Mouse (Mus musculus): Measurements from ENCODE around the gene Rnase9.
"Not testable (repeated sequence)": the region's sequence is repeated elsewhere in the genome, so short reads cannot be mapped to it uniquely, and the experiment has no call there.

Gene Rnase9

GRCm38 (mm10) chr14:51050063-51050462 is 8.4 kb upstream of the Rnase9 start, which contains the start of gene Rnase11:
Rnase11 (minus strand) TSS chr14:51050163.
- in situ Hi-C loops (cut with MboI, MseI) = no loop called here

GRCm38 (mm10) chr14:51047846-51048245 is 6.2 kb upstream of the Rnase9 start:
- in situ Hi-C loops (cut with MboI, MseI) = no loop called here

GRCm38 (mm10) chr14:51036214-51036613 is 5.5 kb downstream of the Rnase9 start:
- in situ Hi-C loops (cut with MboI, MseI) = no loop called here

DNA sequence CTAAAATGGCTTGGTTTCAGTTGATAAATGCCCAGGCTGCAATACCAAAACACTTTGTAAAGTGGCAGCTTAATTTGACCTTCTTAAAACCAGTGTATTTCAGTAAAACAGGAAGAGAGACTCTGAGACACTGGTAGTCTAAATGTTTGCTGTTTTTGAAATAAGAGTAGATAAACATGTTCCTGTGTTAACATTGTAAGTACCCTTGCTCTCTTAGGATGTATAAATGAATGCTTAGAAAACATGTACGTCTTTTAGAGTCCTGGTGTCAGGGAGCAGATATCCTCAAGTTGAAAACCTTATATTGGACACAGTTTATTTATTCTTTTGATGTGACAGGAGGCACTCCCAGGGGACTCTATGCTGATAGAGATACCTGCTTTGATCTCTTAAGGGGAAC is 6.5 kb downstream of the Rnase9 start:
- in situ Hi-C loops (cut with MboI, MseI) = no loop called here

GRCm38 (mm10) chr14:51027387-51028155 is 14.1 kb downstream of the Rnase9 start:
- in situ Hi-C loops (cut with MboI, MseI) = loop anchor here (5.0 kb wide), 2 partner anchors 35 to 70 kb away; no protein-coding TSS in a partner anchor

GRCm38 (mm10) chr14:51026391-51027133 is 15.1 kb downstream of the Rnase9 start:
- in situ Hi-C loops (cut with MboI, MseI) = loop anchor here (5.0 kb wide), 2 partner anchors 36 to 71 kb away; no protein-coding TSS in a partner anchor

DNA sequence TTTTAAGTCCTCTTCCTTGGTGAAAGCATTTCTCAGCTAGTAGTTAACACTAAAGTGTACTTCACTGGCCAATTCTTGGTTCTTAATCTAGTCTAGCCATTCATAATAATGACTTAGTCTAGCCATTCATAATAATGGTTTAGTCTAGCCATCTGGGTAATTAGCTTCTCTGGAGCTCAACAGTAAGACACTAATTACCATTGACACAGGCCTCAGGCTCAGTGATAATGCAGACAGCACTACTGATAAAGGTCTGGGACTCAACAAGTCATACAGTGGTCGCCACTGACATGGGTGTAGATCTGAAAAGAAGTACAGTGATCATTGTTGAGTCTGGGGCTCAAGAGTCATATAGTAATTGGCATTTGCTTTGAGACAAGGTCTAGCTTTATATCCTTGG is 16.8 kb downstream of the Rnase9 start:
- in situ Hi-C loops (cut with MboI, MseI) = loop anchor here (5.0 kb wide), 2 partner anchors 37 to 72 kb away; no protein-coding TSS in a partner anchor

DNA sequence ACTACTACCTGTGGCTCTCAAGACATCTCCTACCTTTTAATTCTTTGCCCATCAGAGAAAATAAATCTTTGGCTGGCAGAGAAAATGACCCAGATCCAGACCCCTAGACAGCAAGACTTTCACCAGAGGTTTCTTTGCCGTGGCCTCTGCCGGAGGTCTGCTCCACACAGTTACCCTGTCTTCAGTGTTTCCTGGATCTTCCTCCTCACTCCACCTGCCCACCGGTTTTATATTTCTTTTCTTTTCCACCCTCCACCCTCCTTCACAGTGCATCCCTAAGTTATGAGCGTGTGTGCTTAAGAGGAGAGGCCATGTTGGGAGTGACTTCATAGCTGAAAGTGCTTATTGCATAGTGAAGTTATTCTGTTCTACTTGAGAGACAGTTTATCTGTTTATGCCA is 18.2 kb downstream of the Rnase9 start:
- in situ Hi-C loops (cut with MboI, MseI) = no loop called here

DNA sequence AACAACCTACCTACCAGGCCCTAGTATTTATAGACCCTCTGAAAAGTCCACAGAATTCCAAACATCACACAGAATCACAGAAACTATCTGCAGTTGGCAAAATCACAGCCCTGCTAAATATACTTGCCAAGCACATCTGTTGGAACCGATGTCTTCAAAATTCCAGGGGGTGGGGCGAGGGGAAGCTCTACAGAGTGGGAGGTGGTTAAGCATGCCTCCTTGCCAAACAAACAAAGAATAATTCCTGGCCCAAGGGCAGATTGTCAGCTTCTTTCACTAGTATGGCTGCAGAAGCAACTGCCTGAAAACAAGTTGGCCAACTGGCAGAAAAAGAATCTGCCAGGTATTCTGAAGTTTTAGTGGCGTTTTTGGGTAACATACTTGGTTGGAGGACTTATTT is 24.4 kb downstream of the Rnase9 start:
- in situ Hi-C loops (cut with MboI, MseI) = no loop called here

GRCm38 (mm10) chr14:51015780-51016179 is 25.9 kb downstream of the Rnase9 start:
- in situ Hi-C loops (cut with MboI, MseI) = no loop called here

DNA sequence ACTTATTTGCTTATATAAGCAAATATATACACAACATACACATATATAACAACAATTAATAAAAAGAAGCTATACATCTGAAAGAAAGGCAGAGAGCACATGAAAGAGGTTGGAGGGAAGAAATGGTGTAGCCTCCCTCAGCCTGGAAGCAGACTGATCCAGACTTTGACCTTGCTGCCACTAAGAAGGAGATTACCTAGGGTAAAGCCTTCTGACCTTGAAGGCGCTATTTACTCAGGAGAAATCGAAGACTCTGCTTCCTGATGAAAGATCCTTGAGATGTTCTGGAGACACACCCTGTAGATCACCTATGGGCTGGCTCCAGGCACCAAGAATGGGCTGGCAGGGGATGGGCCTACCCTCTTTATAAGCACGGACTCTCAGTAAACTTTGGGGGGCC is 26.9 kb downstream of the Rnase9 start:
- in situ Hi-C loops (cut with MboI, MseI) = not testable (repeated sequence)

GRCm38 (mm10) chr14:51009572-51009971 is 32.1 kb downstream of the Rnase9 start:
- in situ Hi-C loops (cut with MboI, MseI) = loop anchor here (10.0 kb wide), 1 partner anchor 1265 kb away; the partner anchor contains the start of genes Rab2b and Tox4

DNA sequence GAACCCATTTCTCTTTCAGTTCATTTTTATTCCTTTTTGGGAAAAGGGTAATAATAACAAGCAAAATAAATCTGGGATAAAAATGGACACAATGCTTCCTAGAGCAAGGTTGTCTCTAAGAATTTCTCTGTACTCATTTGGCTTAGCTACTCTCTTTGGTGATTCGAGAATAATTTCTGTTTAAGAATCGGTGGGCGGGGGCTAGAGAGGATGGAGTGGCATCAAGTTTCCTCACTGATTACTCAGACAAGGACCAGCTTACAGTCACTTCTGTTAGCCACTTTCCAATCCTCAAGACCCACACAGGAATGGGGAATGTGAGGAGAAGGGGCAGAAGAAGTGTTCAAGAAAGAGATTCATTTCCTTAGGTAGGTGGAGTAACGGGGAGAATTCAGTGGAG is 32.9 kb downstream of the Rnase9 start:
- in situ Hi-C loops (cut with MboI, MseI) = loop anchor here (10.0 kb wide), 1 partner anchor 1266 kb away; the partner anchor contains the start of genes Rab2b and Tox4

GRCm38 (mm10) chr14:51007914-51008713 is 33.6 kb downstream of the Rnase9 start:
- in situ Hi-C loops (cut with MboI, MseI) = loop anchor here (10.0 kb wide), 1 partner anchor 1267 kb away; the partner anchor contains the start of genes Rab2b and Tox4

GRCm38 (mm10) chr14:51007152-51007801 is 34.4 kb downstream of the Rnase9 start, which contains the start of gene Rnase10:
Rnase10 (plus strand) TSS chr14:51007751.
- in situ Hi-C loops (cut with MboI, MseI) = loop anchor here (10.0 kb wide), 1 partner anchor 1268 kb away; the partner anchor contains the start of genes Rab2b and Tox4

- in situ Hi-C loops (cut with MboI, MseI) = no loop called here
Observed at GRCm38 (mm10) chr14:50997999-50998666, 43.5 kb downstream of the Rnase9 start.

DNA sequence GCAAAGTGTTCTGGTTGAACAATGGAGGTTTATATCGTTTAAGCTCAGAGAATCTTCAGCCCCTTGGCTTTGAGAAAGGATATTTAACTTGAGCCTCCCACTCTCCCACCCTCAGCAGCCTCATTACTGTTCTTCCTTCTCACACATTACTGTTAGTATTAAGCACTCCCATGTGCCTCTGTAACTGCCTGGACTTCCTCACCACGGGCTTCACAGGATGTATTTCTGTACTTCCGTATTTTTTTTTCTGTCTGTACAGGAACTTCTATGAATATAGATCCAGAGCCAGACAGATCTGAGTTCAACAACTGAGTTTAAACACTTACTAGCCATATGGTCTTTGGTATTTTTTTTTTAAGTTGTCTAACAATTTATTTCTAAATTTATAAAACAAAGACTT is 44.6 kb downstream of the Rnase9 start:
- in situ Hi-C loops (cut with MboI, MseI) = no loop called here

DNA sequence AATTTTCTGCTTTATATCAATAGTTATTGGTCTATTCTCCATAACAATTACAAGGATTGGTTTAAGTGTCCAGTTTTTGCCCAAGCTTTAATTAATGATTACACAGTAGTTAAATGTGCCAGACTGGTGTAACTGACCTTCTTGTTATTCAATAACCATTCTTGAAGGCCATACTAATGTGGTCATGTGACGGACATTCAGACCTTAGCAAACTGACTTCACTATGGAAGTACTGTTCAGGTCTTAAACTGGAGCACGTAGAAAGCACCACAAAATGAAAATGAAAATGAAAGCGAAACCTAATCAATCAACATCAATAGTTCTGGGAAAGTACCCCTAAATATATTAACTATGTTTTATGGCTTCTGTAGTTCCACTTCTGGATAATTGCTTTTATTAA is 50.6 kb downstream of the Rnase9 start:
- in situ Hi-C loops (cut with MboI, MseI) = no loop called here

All from regulatory T cell (primary cell).